Mouse (Mus musculus): ENCODE data around the gene Srp54a. TPM values are rescaled to one million over a fixed set of nuclear protein-coding genes. Genes with fewer than 3 reads are reported as not detected.
"Not testable (repeated sequence)": the region's sequence is repeated elsewhere in the genome, so short reads cannot be mapped to it uniquely, and the experiment has no call there.

The Srp54a gene
- polyA plus RNA-seq, 1 experiment from 2014 or later, result 181 TPM

GRCm38 (mm10) chr12:55080601-55080942 is 510 bp downstream of the Srp54a start:
- H3K9me3 ChIP-seq (ENCODE audit: control insufficient read depth, low read length); H3K27me3 ChIP-seq (ENCODE audit: control insufficient read depth, insufficient read depth, low read length); ATAC-seq (replicated peaks; ENCODE audit: low FRiP score); DNase-seq (ENCODE audit: low spot score); H3K27ac ChIP-seq (ENCODE audit: low read depth, low read length); H3K36me3 ChIP-seq (ENCODE audit: control insufficient read depth, insufficient read depth, low read length); H3K4me1 ChIP-seq (replicated peaks; ENCODE audit: control insufficient read depth, insufficient read depth, low read length): not testable (repeated sequence)
- H3K9ac ChIP-seq (ENCODE audit: low read length), result peak overlapping the region; percentile 62
- peak overlapping the region; percentile 56 for H3K4me3 ChIP-seq (ENCODE audit: low read depth, low read length)
- peak overlapping the region; percentile 43 for H3K4me2 ChIP-seq (ENCODE audit: low read depth, low read length, severe bottlenecking)
- 0% methylated on average over 25 of the region's 25 CpGs for WGBS

DNA sequence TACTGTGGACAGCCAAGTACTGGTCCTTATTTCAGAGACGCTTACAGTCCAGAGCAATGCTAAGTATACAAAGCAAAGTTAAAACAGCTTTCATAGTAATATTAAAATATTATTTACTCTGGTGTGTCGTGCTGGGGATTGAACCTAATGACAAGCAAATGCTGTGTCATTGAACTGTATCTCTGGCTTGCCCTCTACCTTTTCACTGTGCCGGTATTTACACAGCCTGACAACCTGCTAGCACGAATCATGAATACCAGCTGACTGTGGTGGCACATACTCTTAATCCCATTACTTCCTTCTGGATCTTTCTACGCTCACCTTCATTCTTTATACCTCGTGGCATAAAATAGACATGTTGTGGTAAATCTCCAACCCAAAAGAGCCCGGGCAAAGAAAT is 12.1 kb downstream of the Srp54a start:
- H3K27ac ChIP-seq (ENCODE audit: low read depth, low read length); H3K9me3 ChIP-seq (ENCODE audit: control insufficient read depth, low read length); H3K27me3 ChIP-seq (ENCODE audit: control insufficient read depth, insufficient read depth, low read length); DNase-seq (ENCODE audit: low spot score); H3K4me2 ChIP-seq (ENCODE audit: low read depth, low read length, severe bottlenecking); H3K36me3 ChIP-seq (ENCODE audit: control insufficient read depth, insufficient read depth, low read length); H3K4me3 ChIP-seq (ENCODE audit: low read depth, low read length); ATAC-seq (replicated peaks; ENCODE audit: low FRiP score); H3K4me1 ChIP-seq (replicated peaks; ENCODE audit: control insufficient read depth, insufficient read depth, low read length); H3K9ac ChIP-seq (ENCODE audit: low read length): not testable (repeated sequence)
- WGBS, result 95% methylated on average over 1 of the region's 7 CpGs

DNA sequence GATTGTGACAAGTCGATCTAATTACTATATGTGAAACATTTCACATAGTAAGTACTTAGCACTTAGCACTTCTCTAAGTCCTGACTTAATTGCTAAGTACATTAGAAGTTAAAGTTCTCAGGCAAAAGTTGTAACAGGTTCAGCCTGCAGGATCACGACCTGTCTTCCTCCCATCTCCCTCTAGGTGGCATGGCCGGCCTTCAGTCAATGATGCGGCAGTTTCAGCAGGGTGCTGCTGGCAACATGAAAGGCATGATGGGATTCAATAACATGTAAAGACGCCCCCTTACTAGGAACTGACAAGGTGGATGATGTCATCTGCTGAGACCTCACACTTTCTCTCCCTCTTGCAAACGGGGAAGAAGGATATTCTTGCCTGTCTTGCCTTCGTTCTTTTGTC is 32.6 kb downstream of the Srp54a start:
- H3K27me3 ChIP-seq (ENCODE audit: control insufficient read depth, insufficient read depth, low read length); H3K4me3 ChIP-seq (ENCODE audit: low read depth, low read length); H3K4me2 ChIP-seq (ENCODE audit: low read depth, low read length, severe bottlenecking); H3K4me1 ChIP-seq (replicated peaks; ENCODE audit: control insufficient read depth, insufficient read depth, low read length); ATAC-seq (replicated peaks; ENCODE audit: low FRiP score); H3K27ac ChIP-seq (ENCODE audit: low read depth, low read length); H3K36me3 ChIP-seq (ENCODE audit: control insufficient read depth, insufficient read depth, low read length); H3K9ac ChIP-seq (ENCODE audit: low read length); H3K9me3 ChIP-seq (ENCODE audit: control insufficient read depth, low read length); DNase-seq (ENCODE audit: low spot score): not testable (repeated sequence)
- no CpG with 5 or more reads among the region's 7 CpGs for WGBS

GRCm38 (mm10) chr12:55124242-55124641 is 44.2 kb downstream of the Srp54a start, which contains the start of gene Fam177a:
Fam177a (plus strand) TSS chr12:55124469.
- ATAC-seq (replicated peaks; ENCODE audit: low FRiP score), result peak; percentile 99
- H3K27me3 ChIP-seq (ENCODE audit: control insufficient read depth, insufficient read depth, low read length); H3K36me3 ChIP-seq (ENCODE audit: control insufficient read depth, insufficient read depth, low read length); DNase-seq (ENCODE audit: low spot score); H3K9ac ChIP-seq (ENCODE audit: low read length); H3K4me1 ChIP-seq (replicated peaks; ENCODE audit: control insufficient read depth, insufficient read depth, low read length); H3K4me3 ChIP-seq (ENCODE audit: low read depth, low read length); H3K9me3 ChIP-seq (ENCODE audit: control insufficient read depth, low read length); H3K4me2 ChIP-seq (ENCODE audit: low read depth, low read length, severe bottlenecking); H3K27ac ChIP-seq (ENCODE audit: low read depth, low read length): not testable (repeated sequence)
- no CpG with 5 or more reads among the region's 40 CpGs for WGBS

DNA sequence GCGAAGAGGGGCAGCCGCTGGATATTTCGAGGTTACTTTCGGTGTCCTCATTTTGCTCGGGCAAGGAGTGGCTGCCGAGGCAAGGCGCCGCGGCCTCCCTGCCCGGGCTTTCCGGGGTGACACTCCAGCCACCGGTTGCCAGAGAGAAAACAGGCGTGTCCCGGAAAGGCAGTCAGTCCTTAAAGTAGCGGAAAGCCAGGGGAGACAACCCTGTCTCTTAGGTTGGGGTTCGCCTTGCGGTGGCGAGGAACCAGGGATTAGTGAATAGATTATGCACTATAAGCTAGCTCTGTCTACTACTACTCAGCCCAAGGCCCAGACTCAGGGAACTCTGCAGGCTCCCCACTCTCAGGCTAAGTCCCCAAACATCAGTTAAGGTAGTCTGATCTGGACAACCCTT is 44.7 kb downstream of the Srp54a start:
- WGBS, result no CpG with 5 or more reads among the region's 18 CpGs
- not testable (repeated sequence) for H3K27ac ChIP-seq (ENCODE audit: low read depth, low read length); H3K4me3 ChIP-seq (ENCODE audit: low read depth, low read length); H3K27me3 ChIP-seq (ENCODE audit: control insufficient read depth, insufficient read depth, low read length); H3K4me2 ChIP-seq (ENCODE audit: low read depth, low read length, severe bottlenecking); H3K36me3 ChIP-seq (ENCODE audit: control insufficient read depth, insufficient read depth, low read length); H3K9ac ChIP-seq (ENCODE audit: low read length); H3K4me1 ChIP-seq (replicated peaks; ENCODE audit: control insufficient read depth, insufficient read depth, low read length); DNase-seq (ENCODE audit: low spot score); H3K9me3 ChIP-seq (ENCODE audit: control insufficient read depth, low read length)
- ATAC-seq (replicated peaks; ENCODE audit: low FRiP score), result peak; percentile 70

DNA sequence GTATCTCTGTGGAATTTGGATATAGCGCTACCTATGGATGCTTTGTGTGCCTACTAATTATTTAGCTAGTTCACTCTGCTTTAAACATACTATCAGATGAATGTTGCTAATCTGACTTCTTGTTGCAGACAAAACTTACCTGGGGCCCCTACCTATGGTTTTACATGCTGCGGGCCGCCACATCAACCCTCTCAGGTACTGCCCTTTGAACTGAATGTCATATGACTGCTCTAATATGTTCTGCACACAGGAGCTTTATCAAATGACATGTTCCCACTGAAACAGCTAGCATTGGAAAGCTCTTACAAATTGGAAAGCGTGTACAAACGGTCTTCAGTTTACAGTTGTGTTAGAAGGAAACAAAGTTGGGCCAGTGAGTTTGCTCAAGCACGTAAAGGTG is 55.5 kb downstream of the Srp54a start:
- not testable (repeated sequence) for H3K9me3 ChIP-seq (ENCODE audit: control insufficient read depth, low read length); H3K4me1 ChIP-seq (replicated peaks; ENCODE audit: control insufficient read depth, insufficient read depth, low read length); ATAC-seq (replicated peaks; ENCODE audit: low FRiP score); DNase-seq (ENCODE audit: low spot score); H3K9ac ChIP-seq (ENCODE audit: low read length); H3K27ac ChIP-seq (ENCODE audit: low read depth, low read length); H3K36me3 ChIP-seq (ENCODE audit: control insufficient read depth, insufficient read depth, low read length); H3K27me3 ChIP-seq (ENCODE audit: control insufficient read depth, insufficient read depth, low read length); H3K4me2 ChIP-seq (ENCODE audit: low read depth, low read length, severe bottlenecking); H3K4me3 ChIP-seq (ENCODE audit: low read depth, low read length)
- WGBS, result no CpG with 5 or more reads among the region's 6 CpGs

GRCm38 (mm10) chr12:55137859-55138258 is 57.8 kb downstream of the Srp54a start:
- WGBS, result no CpG with 5 or more reads among the region's 6 CpGs
- ATAC-seq (replicated peaks; ENCODE audit: low FRiP score); H3K9ac ChIP-seq (ENCODE audit: low read length); DNase-seq (ENCODE audit: low spot score); H3K9me3 ChIP-seq (ENCODE audit: control insufficient read depth, low read length); H3K27ac ChIP-seq (ENCODE audit: low read depth, low read length); H3K4me1 ChIP-seq (replicated peaks; ENCODE audit: control insufficient read depth, insufficient read depth, low read length); H3K4me2 ChIP-seq (ENCODE audit: low read depth, low read length, severe bottlenecking); H3K4me3 ChIP-seq (ENCODE audit: low read depth, low read length); H3K27me3 ChIP-seq (ENCODE audit: control insufficient read depth, insufficient read depth, low read length); H3K36me3 ChIP-seq (ENCODE audit: control insufficient read depth, insufficient read depth, low read length): not testable (repeated sequence)

DNA sequence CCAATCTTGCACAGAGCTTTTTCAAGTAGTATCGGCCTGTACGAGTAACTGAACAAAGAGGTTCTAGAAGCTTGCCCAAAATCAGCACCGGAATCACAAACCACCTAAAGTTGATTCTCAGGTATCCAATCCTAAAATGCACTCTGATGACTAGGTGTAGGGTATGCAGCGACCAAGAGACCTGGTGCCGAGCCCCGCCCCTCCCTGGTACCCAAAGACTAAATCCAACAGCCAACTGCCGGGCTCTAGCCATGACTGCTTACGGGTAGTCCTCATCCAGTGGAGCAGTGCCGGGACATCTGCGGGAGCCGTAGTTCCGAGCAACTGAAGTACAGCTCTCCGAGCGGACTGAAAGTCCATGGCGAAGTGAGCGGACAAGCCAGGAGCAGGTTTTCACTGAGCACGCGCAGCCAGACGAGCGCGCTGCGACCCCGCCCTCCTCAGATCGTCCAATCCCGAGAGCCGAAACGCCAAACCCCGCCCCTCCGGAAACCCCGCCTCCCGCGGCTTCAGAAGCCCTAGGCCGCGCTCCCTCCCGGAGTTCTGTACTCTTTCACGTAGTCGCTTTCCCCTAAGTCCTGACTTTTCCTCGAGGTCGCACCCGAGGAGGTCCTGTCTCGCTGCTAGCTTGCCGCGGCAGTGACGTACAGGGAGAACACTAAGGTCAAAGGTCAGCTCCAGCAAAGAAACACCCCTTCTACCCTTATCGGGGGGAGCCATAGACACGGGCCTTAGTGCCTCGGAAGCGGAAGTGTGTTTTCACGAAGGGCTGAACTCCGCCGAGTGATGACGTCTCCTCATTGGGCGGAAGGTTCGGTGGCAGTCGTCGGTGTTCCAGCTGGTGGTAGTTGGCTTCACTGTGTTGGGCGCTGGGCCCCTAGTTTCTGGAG is 74.7 kb downstream of the Srp54a start, which contains the start of gene Srp54b:
TSS of gene Srp54b (plus strand) at position 546 of the 890 bp plus-strand sequence.
- not testable (repeated sequence) for H3K27ac ChIP-seq (ENCODE audit: low read depth, low read length); H3K27me3 ChIP-seq (ENCODE audit: control insufficient read depth, insufficient read depth, low read length); H3K4me3 ChIP-seq (ENCODE audit: low read depth, low read length); H3K9me3 ChIP-seq (ENCODE audit: control insufficient read depth, low read length); H3K9ac ChIP-seq (ENCODE audit: low read length); H3K4me1 ChIP-seq (replicated peaks; ENCODE audit: control insufficient read depth, insufficient read depth, low read length); H3K36me3 ChIP-seq (ENCODE audit: control insufficient read depth, insufficient read depth, low read length); H3K4me2 ChIP-seq (ENCODE audit: low read depth, low read length, severe bottlenecking); DNase-seq (ENCODE audit: low spot score)
- WGBS, result no CpG with 5 or more reads among the region's 57 CpGs
- ATAC-seq (replicated peaks; ENCODE audit: low FRiP score), result peak; percentile 98

- H3K9ac ChIP-seq (ENCODE audit: low read length); DNase-seq (ENCODE audit: low spot score); ATAC-seq (replicated peaks; ENCODE audit: low FRiP score); H3K36me3 ChIP-seq (ENCODE audit: control insufficient read depth, insufficient read depth, low read length); H3K4me2 ChIP-seq (ENCODE audit: low read depth, low read length, severe bottlenecking); H3K9me3 ChIP-seq (ENCODE audit: control insufficient read depth, low read length); H3K27me3 ChIP-seq (ENCODE audit: control insufficient read depth, insufficient read depth, low read length); H3K4me3 ChIP-seq (ENCODE audit: low read depth, low read length); H3K27ac ChIP-seq (ENCODE audit: low read depth, low read length); H3K4me1 ChIP-seq (replicated peaks; ENCODE audit: control insufficient read depth, insufficient read depth, low read length): not testable (repeated sequence)
- under 1% methylated on average over 9 of the region's 24 CpGs for WGBS
Measured at GRCm38 (mm10) chr12:55155449-55155783, 75.4 kb downstream of the Srp54a start.
